Mouse (Mus musculus): ENCODE measurements around the gene Dohh.

- TF ChIP-seq POLR2A (IDR thresholded peaks at IDR 0.05; ENCODE audit: control insufficient read depth, extremely low read depth, insufficient read depth, low read length, poor library complexity) (no peak), CTCF (IDR thresholded peaks at IDR 0.05; ENCODE audit: borderline replicate concordance, control insufficient read depth, extremely low read depth, insufficient read depth, low read length, poor library complexity) (no peak)
Measured at GRCm38 (mm10) chr10:81431526-81432168, 47.4 kb downstream of the Dohh start.

All from thymus, adult 2 months (tissue).